Mouse (Mus musculus) erythroblast, adult 5-6 weeks (primary cell): Measurements from ENCODE around the gene Prl7c1. TPM values are rescaled to one million over a fixed set of nuclear protein-coding genes. Genes with fewer than 3 reads are reported as not detected.
"Not testable (repeated sequence)": the region's sequence is repeated elsewhere in the genome, so short reads cannot be mapped to it uniquely, and the experiment has no call there.

Source experiments
- ATAC-seq: replicated peaks from 2 replicates; pipeline ENCODE4 v1.8.0; 2016; ENCODE audit warnings: moderate number of reproducible peaks, mild to moderate bottlenecking, moderate TSS enrichment, inconsistent platforms; ENCODE audit not compliant: poor library complexity, low FRiP score, severe bottlenecking
- total RNA-seq, 2 experiments: library from RNA; stranded (forward) in 1 of 2; stranded (reverse) in 1 of 2; fragments of 150-400 nt in 1 of 2; fragments of 200-764, 138-1000 nt in 1 of 2; gene quantifications; 2 replicates each; pipeline versions ENCODE4 v1.2.3 to v1.2.4; 2015 to 2017; ENCODE audit warnings: low replicate concordance in 2 of 2

Prl7c1 gene
- total RNA-seq (2015; ENCODE audit: low replicate concordance): not detected in 2 replicates
- total RNA-seq (2017; ENCODE audit: low replicate concordance): not detected in 2 replicates

DNA sequence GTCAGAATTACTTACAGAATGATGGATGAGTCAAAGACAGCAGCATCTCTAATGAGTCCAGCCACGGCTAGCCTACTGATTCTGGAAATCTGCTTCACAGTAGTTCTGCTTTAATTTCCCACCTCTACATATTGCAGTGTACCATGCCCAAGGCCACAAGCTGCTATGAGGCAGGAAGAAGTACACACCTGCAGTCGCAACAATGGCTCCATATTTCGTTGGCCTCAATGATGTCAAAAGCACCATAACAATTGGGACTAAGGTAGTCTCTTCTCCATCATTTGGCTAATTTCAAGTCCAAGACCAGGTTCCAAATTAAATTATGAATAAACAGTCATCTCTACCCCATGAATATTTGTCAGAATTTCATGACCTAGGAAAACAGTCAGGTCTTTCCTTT lies at the start of gene Prl7c1:
TSS of gene Prl7c1 (minus strand) at position 101 of the 400 bp plus-strand sequence.
- ATAC-seq: not testable (repeated sequence)

DNA sequence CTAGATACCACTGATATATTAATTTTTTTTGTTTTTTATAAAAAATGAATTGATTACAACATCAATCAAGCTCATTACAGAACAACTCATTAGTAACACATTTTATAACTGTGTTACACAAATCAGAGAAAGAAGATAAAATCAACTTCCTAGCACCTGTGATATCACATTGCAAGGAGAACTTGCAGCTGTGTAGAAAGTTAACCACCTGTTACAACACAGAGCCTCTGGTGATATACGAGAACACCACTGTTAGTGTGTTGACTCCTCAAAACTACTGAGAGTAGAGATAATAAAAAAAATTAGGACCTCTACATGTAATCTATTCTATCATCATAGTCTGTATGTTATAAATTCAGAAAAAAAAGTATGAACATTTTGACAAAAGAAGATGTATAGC lies 22.2 kb upstream of the Prl7c1 start:
- ATAC-seq: no peak

DNA sequence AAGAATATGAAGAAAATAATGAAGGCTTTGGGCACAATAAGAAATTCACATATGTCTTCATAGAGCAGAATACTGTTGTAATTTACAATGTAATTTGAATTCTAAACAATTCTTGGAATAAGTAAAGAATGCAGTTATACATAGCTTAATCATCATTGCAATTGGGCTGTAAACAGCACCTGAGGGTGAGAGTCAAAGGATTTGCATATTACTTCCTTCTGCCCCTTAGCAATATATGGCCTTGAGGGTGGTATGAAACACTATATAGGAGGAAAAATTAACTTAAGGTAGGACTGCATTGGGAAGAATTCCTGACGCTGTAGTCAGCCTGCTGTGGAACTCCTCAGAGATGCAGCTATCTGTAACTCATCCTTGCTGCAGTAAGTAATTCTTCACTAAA lies 20.8 kb upstream of the Prl7c1 start, which contains the start of gene Prl2a1:
TSS of gene Prl2a1 (plus strand) at position 301 of the 400 bp plus-strand sequence.
- ATAC-seq: no peak

DNA sequence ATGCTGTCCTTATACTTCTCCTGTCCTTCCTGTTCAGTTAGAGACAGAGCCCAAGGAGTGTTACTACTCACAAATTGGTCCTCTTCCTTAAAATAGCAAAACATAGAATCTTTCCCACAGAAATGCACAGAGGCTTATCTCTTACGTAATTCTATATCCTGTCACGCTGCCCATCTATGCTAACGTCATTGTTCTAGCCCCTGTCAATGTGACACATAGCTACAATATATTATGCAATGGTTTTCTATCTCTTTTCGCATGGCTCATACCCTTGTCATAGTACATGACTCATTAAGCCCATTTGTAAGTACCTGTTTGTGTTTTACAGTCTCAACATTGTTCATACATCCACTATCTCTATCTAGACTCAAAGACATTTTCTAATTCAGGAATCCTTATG lies 18.7 kb upstream of the Prl7c1 start:
- ATAC-seq: no peak

DNA sequence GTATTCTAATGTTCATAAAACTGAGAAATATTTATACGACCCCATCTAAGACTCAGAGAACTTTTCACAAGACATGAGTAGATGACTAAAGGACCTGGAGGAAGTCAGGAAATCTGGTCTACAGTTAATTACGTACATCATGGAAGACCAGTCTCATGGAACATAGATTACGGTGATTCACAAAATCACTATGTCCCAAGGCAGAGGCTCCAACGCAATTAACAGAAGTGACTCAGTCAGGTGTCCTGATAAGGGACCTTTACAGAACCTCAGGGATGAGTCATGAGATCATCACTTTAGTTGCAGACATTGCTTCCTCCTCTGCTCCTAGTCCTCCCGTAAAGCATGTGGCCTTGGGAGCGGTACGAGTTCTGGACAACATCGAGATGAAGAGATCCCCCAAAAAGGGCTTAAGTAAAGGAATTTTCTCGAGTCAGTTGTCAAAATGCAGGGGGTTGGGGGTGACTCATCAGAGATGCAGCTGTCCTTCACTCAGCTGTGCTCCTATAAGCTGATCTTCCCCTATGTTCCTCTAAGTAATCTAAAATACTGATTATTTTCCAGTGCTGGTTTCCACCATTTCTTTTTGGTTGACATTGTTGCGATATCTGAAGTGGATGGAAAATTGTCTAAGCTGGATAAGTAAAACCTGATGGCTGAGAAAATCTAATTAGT lies 46.0 kb downstream of the Prl7c1 start:
- ATAC-seq: no peak

DNA sequence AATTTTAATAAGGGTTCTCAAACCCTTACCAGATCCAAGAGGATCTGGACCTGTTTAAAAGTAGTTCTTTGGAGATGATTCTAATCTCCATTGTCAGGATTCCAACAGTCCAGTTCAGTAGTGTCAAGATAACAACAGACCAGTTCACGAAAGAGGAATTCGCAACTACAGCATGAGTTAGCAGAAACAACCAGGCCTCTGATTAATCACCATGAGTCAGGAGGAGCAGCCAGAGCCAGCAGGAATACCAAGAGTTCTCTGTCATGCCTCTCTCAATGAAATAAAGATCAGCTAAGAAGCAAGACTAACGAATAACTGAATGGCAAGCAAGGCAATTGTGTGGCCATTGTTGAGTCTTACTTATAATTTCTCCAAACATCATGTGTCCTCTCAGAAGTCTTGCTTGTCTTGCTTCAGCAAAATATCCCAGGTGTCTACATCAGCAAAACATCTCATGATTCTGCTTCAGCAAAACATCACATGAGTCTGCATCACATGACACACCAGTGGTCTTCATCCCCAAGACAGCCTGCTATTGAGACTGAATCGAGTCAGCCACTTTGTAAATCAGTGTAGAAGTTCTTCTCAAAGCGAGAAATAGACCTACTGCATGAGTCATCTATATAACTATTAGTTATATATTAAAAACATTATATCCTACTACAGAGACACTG lies 50.2 kb downstream of the Prl7c1 start:
- not testable (repeated sequence) for ATAC-seq

DNA sequence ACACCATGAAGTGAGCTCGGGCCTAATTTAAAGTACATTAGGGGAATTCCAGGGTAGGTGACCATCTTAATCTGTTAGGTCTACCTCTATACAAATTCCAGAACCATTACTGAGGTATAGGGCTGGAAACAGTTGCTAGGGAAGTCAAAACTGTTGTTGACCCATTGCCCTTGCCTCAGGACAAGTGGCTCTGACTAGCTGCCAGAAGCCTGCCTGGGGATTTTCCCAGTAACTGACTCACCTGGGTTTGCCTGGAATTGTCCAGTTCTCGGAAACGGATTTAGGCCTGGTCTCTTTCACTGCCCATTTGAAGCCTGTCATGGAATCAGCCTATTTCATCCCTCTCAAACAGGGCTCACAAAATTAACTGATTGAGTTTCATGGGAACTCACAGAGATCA lies 55.5 kb downstream of the Prl7c1 start:
- ATAC-seq: not testable (repeated sequence)

Other genes starting within 250 kb of the Prl7c1 start
- gene Prl8a9, start 216.2 kb downstream of the Prl7c1 start, total RNA-seq (2015; ENCODE audit: low replicate concordance): not detected in 2 replicates
- not detected in 2 replicates for gene Prl8a9, start 216.2 kb downstream of the Prl7c1 start, total RNA-seq (2017; ENCODE audit: low replicate concordance)
- not detected in 2 replicates for gene Prl8a1, start 198.6 kb downstream of the Prl7c1 start, total RNA-seq (2015; ENCODE audit: low replicate concordance)
- not detected in 2 replicates for gene Prl8a1, start 198.6 kb downstream of the Prl7c1 start, total RNA-seq (2017; ENCODE audit: low replicate concordance)
- gene Prl7b1, start 170.2 kb downstream of the Prl7c1 start, total RNA-seq (2015; ENCODE audit: low replicate concordance): not detected in 2 replicates
- gene Prl7b1, start 170.2 kb downstream of the Prl7c1 start, total RNA-seq (2017; ENCODE audit: low replicate concordance): not detected in 2 replicates
- not detected in 2 replicates for gene Prl7a1, start 138.3 kb downstream of the Prl7c1 start, total RNA-seq (2015; ENCODE audit: low replicate concordance)
- not detected in 2 replicates for gene Prl7a1, start 138.3 kb downstream of the Prl7c1 start, total RNA-seq (2017; ENCODE audit: low replicate concordance)
- not detected in 2 replicates for gene Prl7a2, start 112.8 kb downstream of the Prl7c1 start, total RNA-seq (2015; ENCODE audit: low replicate concordance)
- gene Prl7a2, start 112.8 kb downstream of the Prl7c1 start, total RNA-seq (2017; ENCODE audit: low replicate concordance): not detected in 2 replicates
- gene Prl7d1, start 64.1 kb downstream of the Prl7c1 start, total RNA-seq (2015; ENCODE audit: low replicate concordance): not detected in 2 replicates
- not detected in 2 replicates for gene Prl7d1, start 64.1 kb downstream of the Prl7c1 start, total RNA-seq (2017; ENCODE audit: low replicate concordance)
- gene Prl2a1, start 20.9 kb upstream of the Prl7c1 start, total RNA-seq (2015; ENCODE audit: low replicate concordance): not detected in 2 replicates
- gene Prl2a1, start 20.9 kb upstream of the Prl7c1 start, total RNA-seq (2017; ENCODE audit: low replicate concordance): not detected in 2 replicates
- gene Prl2c1, start 68.5 kb upstream of the Prl7c1 start, total RNA-seq (2015; ENCODE audit: low replicate concordance): not detected in 2 replicates
- not detected in 2 replicates for gene Prl2c1, start 68.5 kb upstream of the Prl7c1 start, total RNA-seq (2017; ENCODE audit: low replicate concordance)
- not detected in 2 replicates for gene Prl4a1, start 235.4 kb upstream of the Prl7c1 start, total RNA-seq (2015; ENCODE audit: low replicate concordance)
- gene Prl4a1, start 235.4 kb upstream of the Prl7c1 start, total RNA-seq (2017; ENCODE audit: low replicate concordance): not detected in 2 replicates